ENCODE assay signal across 13 mouse cellular contexts in genomic region chr5:113841243-113842225, GRCm38 (mm10). TPM values are rescaled to one million over a fixed set of nuclear protein-coding genes. Genes with fewer than 3 reads are reported as not detected.
DNase-seq lines count a peak whose midpoint lies in the region; TF ChIP-seq lines count a peak whose summit lies in the region.
"Had no signal": no experiment of that assay in that cellular context is flagged by ENCODE, and none has a peak within 500 bp of the region (broad histone marks: within the 10 kb centered on the region; RNA-seq: fewer than 3 reads in every experiment).

No protein-coding gene starts in this region.

- peak; percentile 59 for DNase-seq in lung, postnatal 25 days (ENCODE audit: low spot score)
- DNase-seq in lung, postnatal 4 days: no peak
- DNase-seq in CD8-positive naive resting alpha-beta T cell, adult 2 months (ENCODE audit: low read depth in 2 of 2, low spot score in 2 of 2): peak; percentile 61 to 62
- DNase-seq in monocyte, adult 2 months (ENCODE audit: low read depth in 1 of 2, low spot score in 2 of 2): peak; percentile 68
- DNase-seq in left cerebral cortex, adult 11 months (ENCODE audit: low spot score): no peak
- no peak for DNase-seq in ovary, postnatal 36 days (ENCODE audit: low spot score)
- DNase-seq: adrenal gland, postnatal 36 days; cerebellum, postnatal 14 days had no signal

- TF ChIP-seq POLR2A in bone marrow macrophage, adult 2 months (IDR thresholded peaks at IDR 0.05; ENCODE audit: borderline replicate concordance, low read depth, low read length): no peak

- peak overlapping the region; percentile 84 for H3K27ac ChIP-seq in bone marrow macrophage, adult 2 months (ENCODE audit: insufficient read depth, low read depth, low read length)
- H3K27ac ChIP-seq: hindbrain, postnatal 0 days; limb, embryonic 12.5 days had no signal

- H3K4me1 ChIP-seq in bone marrow macrophage, adult 2 months (ENCODE audit: control insufficient read depth, insufficient read depth, low read length): peaks cover 35% of the 10 kb centered on the region

- H3K4me3 ChIP-seq in bone marrow macrophage, adult 2 months (ENCODE audit: insufficient read depth, low read length): no peak overlapping the region
- H3K4me3 ChIP-seq: heart, embryonic 12.5 days; limb, embryonic 12.5 days had no signal

- 0 out of 2 replicates have a peak, but pooled peaks have one; percentile 2 for TF ChIP-seq CTCF in bone marrow macrophage, adult 2 months (IDR thresholded peaks at IDR 0.05; ENCODE audit: low read depth, low read length)

RNA-seq across cellular contexts. Expression of gene Selplg, which starts 9.1 kb away (rescaled TPM):
- 318 and 365 TPM in 2 replicates for polyA plus RNA-seq in bone marrow macrophage, adult 2 months (2012; ENCODE audit: insufficient read depth, insufficient read length, missing spikeins)

RNA-seq across cellular contexts. Expression of gene Tmem119, which starts 41.2 kb away (rescaled TPM):
- polyA plus RNA-seq in bone marrow macrophage, adult 2 months (2012; ENCODE audit: insufficient read depth, insufficient read length, missing spikeins): 0.99 and 1.7 TPM in 2 replicates
- polyA plus RNA-seq: Patski had no signal

Comparison
In these comparisons a context has a peak if more than half of its experiments do, and no peak if none do; other contexts are left out.
1. DNase-seq: peak in lung, postnatal 25 days (single experiment), CD8-positive naive resting alpha-beta T cell, adult 2 months (2 of 2) and monocyte, adult 2 months (2 of 2); none in lung, postnatal 4 days (0 of 2), left cerebral cortex, adult 11 months (single experiment) and ovary, postnatal 36 days (single experiment).